Mouse (Mus musculus) CH12.LX (cell line): ENCODE data around the gene Snrpg. TPM values are rescaled to one million over a fixed set of nuclear protein-coding genes. Genes with fewer than 3 reads are reported as not detected.

Experiments used
- DNase-seq: peaks from one replicate; pipeline ENCODE4 v3.0.0-alpha.2; 2013; ENCODE audit errors: extremely low read depth
- H3K27ac ChIP-seq: 2 replicates; pipeline ENCODE4 v1.5.1; 2012; ENCODE audit warnings: low read depth, mild to moderate bottlenecking, control low read depth, moderate library complexity; ENCODE audit not compliant: insufficient read depth
- H3K27me3 ChIP-seq: replicated peaks from 2 replicates; pipeline ENCODE3; 2012; ENCODE audit warnings: inconsistent platforms
- H3K36me3 ChIP-seq, 2 experiments: replicated peaks in 1 of 2; 2 replicates each; pipeline versions ENCODE3 to v1.6.1; 2012; ENCODE audit warnings: inconsistent platforms in 1 of 2, low read length in 1 of 2, mild to moderate bottlenecking in 1 of 2, mixed read lengths in 1 of 2, moderate library complexity in 1 of 2; ENCODE audit not compliant: control insufficient read depth in 1 of 2, insufficient read depth in 1 of 2
- H3K4me1 ChIP-seq, 2 experiments: 2 replicates each; pipeline ENCODE4 v1.6.1; 2012; ENCODE audit warnings: inconsistent platforms in 1 of 2, moderate library complexity in 1 of 2; ENCODE audit not compliant: insufficient read depth in 2 of 2, control insufficient read depth in 1 of 2
- H3K4me2 ChIP-seq: 2 replicates; pipeline ENCODE4 v1.6.1; 2012; ENCODE audit warnings: low read depth, mild to moderate bottlenecking, control low read depth; ENCODE audit not compliant: poor library complexity, insufficient read depth, severe bottlenecking
- H3K4me3 ChIP-seq, 3 experiments: fragments of 150-350 bp in 1 of 3; sonication (generic) in 1 of 3; replicated peaks in 1 of 3; 2 replicates each; pipeline versions ENCODE3 to v1.5.1; 2011 to 2012; ENCODE audit warnings: low read depth in 2 of 3, low read length in 2 of 3, mild to moderate bottlenecking in 2 of 3, moderate library complexity in 2 of 3, control low read depth in 1 of 3, improper control_type of control experiment in 1 of 3, inconsistent platforms in 1 of 3, mixed read lengths in 1 of 3; ENCODE audit not compliant: poor library complexity in 1 of 3
- H3K79me2 ChIP-seq: replicated peaks from 2 replicates; pipeline ENCODE4 v1.6.1; 2012; ENCODE audit warnings: mild to moderate bottlenecking, moderate library complexity; ENCODE audit not compliant: control insufficient read depth, poor library complexity, insufficient read depth, severe bottlenecking; ENCODE audit errors: extremely low read depth
- H3K9ac ChIP-seq: 2 replicates; pipeline ENCODE4 v1.6.1; 2012; ENCODE audit warnings: low read depth, mild to moderate bottlenecking, control low read depth, moderate library complexity; ENCODE audit not compliant: insufficient read depth
- H3K9me3 ChIP-seq: replicated peaks from 2 replicates; pipeline ENCODE3; 2012; ENCODE audit warnings: low read length, inconsistent platforms, mixed read lengths
- BHLHE40 ChIP-seq: IDR thresholded peaks from 2 replicates; pipeline ENCODE4 v1.6.1; 2011; ENCODE audit warnings: mild to moderate bottlenecking, low read depth, low read length, improper control_type of control experiment
- CHD1 ChIP-seq: IDR thresholded peaks from 2 replicates; pipeline ENCODE4 v1.6.1; 2012; ENCODE audit warnings: low read depth, low read length, improper control_type of control experiment, inconsistent platforms
- CHD2 ChIP-seq: IDR thresholded peaks from 2 replicates; pipeline ENCODE4 v1.6.1; 2011; ENCODE audit warnings: low read length, improper control_type of control experiment
- E2F4 ChIP-seq: IDR thresholded peaks from 2 replicates; pipeline ENCODE4 v1.6.1; 2011; ENCODE audit warnings: low read depth, low read length, improper control_type of control experiment; ENCODE audit not compliant: insufficient replicate concordance
- ELF1 ChIP-seq: IDR thresholded peaks from 2 replicates; pipeline ENCODE4 v1.6.1; 2014; ENCODE audit warnings: low read depth, mild to moderate bottlenecking, inconsistent platforms, low read length, improper control_type of control experiment
- EP300 ChIP-seq: IDR thresholded peaks from 2 replicates; pipeline ENCODE4 v1.6.1; 2011; ENCODE audit warnings: low read length, improper control_type of control experiment
- ETS1 ChIP-seq: conservative IDR thresholded peaks from 2 replicates; pipeline ENCODE4 v1.6.1; 2012; ENCODE audit warnings: low read depth, mild to moderate bottlenecking, inconsistent platforms, low read length, improper control_type of control experiment, moderate library complexity
- HCFC1 ChIP-seq: IDR thresholded peaks from 2 replicates; pipeline ENCODE4 v1.6.1; 2012; ENCODE audit warnings: low read depth, mild to moderate bottlenecking, inconsistent platforms, low read length, improper control_type of control experiment
- IRF4 ChIP-seq: IDR thresholded peaks from 2 replicates; pipeline ENCODE4 v1.6.1; 2014; ENCODE audit warnings: low read depth, mild to moderate bottlenecking, inconsistent platforms, low read length, improper control_type of control experiment
- JUN ChIP-seq: IDR thresholded peaks from 2 replicates; pipeline ENCODE4 v1.6.1; 2011; ENCODE audit warnings: low read depth, mild to moderate bottlenecking, low read length, improper control_type of control experiment, moderate library complexity; ENCODE audit not compliant: insufficient read depth
- MAFK ChIP-seq: IDR thresholded peaks from 2 replicates; pipeline ENCODE4 v1.6.1; 2011; ENCODE audit warnings: low read length, improper control_type of control experiment; ENCODE audit not compliant: insufficient replicate concordance
- MAX ChIP-seq: IDR thresholded peaks from 2 replicates; pipeline ENCODE4 v1.6.1; 2011; ENCODE audit warnings: low read length, improper control_type of control experiment
- MAZ ChIP-seq: IDR thresholded peaks from 2 replicates; pipeline ENCODE4 v1.6.1; 2012; ENCODE audit warnings: low read depth, mild to moderate bottlenecking, inconsistent platforms, low read length, improper control_type of control experiment, moderate library complexity
- MEF2A ChIP-seq: IDR thresholded peaks from 2 replicates; pipeline ENCODE4 v1.6.1; 2014; ENCODE audit warnings: low read depth, mild to moderate bottlenecking, inconsistent platforms, low read length, improper control_type of control experiment, borderline replicate concordance
- MXI1 ChIP-seq: IDR thresholded peaks from 2 replicates; pipeline ENCODE4 v1.6.1; 2011; ENCODE audit warnings: mild to moderate bottlenecking, low read depth, low read length, improper control_type of control experiment
- MYC ChIP-seq: IDR thresholded peaks from 2 replicates; pipeline ENCODE4 v1.6.1; 2011; ENCODE audit warnings: low read depth, mild to moderate bottlenecking, improper control_type of control experiment, low read length
- PAX5 ChIP-seq: IDR thresholded peaks from 2 replicates; pipeline ENCODE4 v1.6.1; 2012; ENCODE audit warnings: low read length, inconsistent platforms, mixed read lengths
- POLR2A ChIP-seq: IDR thresholded peaks from 2 replicates; pipeline ENCODE4 v1.6.1; 2011; ENCODE audit warnings: low read depth, mild to moderate bottlenecking, improper control_type of control experiment, low read length
- RAD21 ChIP-seq: IDR thresholded peaks from 2 replicates; pipeline ENCODE4 v1.6.1; 2011; ENCODE audit warnings: low read depth, mild to moderate bottlenecking, low read length, improper control_type of control experiment, moderate library complexity
- RCOR1 ChIP-seq: conservative IDR thresholded peaks from 2 replicates; pipeline ENCODE4 v1.6.1; 2012; ENCODE audit warnings: low read depth, mild to moderate bottlenecking, inconsistent platforms, low read length, improper control_type of control experiment
- SIN3A ChIP-seq: IDR thresholded peaks from 2 replicates; pipeline ENCODE4 v1.6.1; 2012; ENCODE audit warnings: low read length, improper control_type of control experiment, inconsistent platforms
- TBP ChIP-seq: conservative IDR thresholded peaks from 2 replicates; pipeline ENCODE4 v1.6.1; 2011; ENCODE audit warnings: low read depth, low read length, improper control_type of control experiment
- TCF12 ChIP-seq: IDR thresholded peaks from 2 replicates; pipeline ENCODE4 v1.6.1; 2014; ENCODE audit warnings: low read depth, mild to moderate bottlenecking, inconsistent platforms, low read length, improper control_type of control experiment
- UBTF ChIP-seq: IDR thresholded peaks from 2 replicates; pipeline ENCODE4 v1.6.1; 2012; ENCODE audit warnings: low read depth, mild to moderate bottlenecking, inconsistent platforms, low read length, improper control_type of control experiment, moderate library complexity
- USF1 ChIP-seq: IDR thresholded peaks from 2 replicates; pipeline ENCODE4 v1.6.1; 2014; ENCODE audit warnings: low read depth, mild to moderate bottlenecking, inconsistent platforms, low read length, improper control_type of control experiment
- USF2 ChIP-seq: conservative IDR thresholded peaks from 2 replicates; pipeline ENCODE4 v1.6.1; 2011; ENCODE audit warnings: low read depth, low read length, improper control_type of control experiment
- ZC3H11A ChIP-seq: IDR thresholded peaks from 2 replicates; pipeline ENCODE4 v1.6.1; 2012; ENCODE audit warnings: low read depth, mild to moderate bottlenecking, inconsistent platforms, low read length, improper control_type of control experiment
- ZKSCAN1 ChIP-seq: IDR thresholded peaks from 2 replicates; pipeline ENCODE4 v1.6.1; 2012; ENCODE audit warnings: low read depth, inconsistent platforms, low read length, improper control_type of control experiment, borderline replicate concordance
- ZMIZ1 ChIP-seq: IDR thresholded peaks from 2 replicates; pipeline ENCODE4 v1.6.1; 2012; ENCODE audit warnings: low read depth, mild to moderate bottlenecking, inconsistent platforms, low read length, improper control_type of control experiment
- ZNF384 ChIP-seq: IDR thresholded peaks from 2 replicates; pipeline ENCODE4 v1.6.1; 2012; ENCODE audit warnings: low read depth, low read length, improper control_type of control experiment, inconsistent platforms
- dilution Hi-C: fragments of 300-500 bp; cut with MboI; formaldehyde crosslinking; loops from 2 replicates; pipeline ENCODE4 v1.14.3; 2020; ENCODE audit warnings: low sequenced_read_pairs; ENCODE audit not compliant: extremely low pct_unique_long_range_greater_than_20kb, extremely low pct_ligation_motif_present
- in situ Hi-C: fragments of 300-500 bp; cut with MboI; formaldehyde crosslinking; loops from 3 replicates; pipeline ENCODE4 v1.14.3; 2019; ENCODE audit warnings: low sequenced_read_pairs, low pct_ligation_motif_present, low pct_unique_long_range_greater_than_20kb, mixed read lengths
- polyA plus RNA-seq: library from polyadenylated mRNA; unstranded; fragments of >175 nt; gene quantifications from 2 replicates; pipeline ENCODE4 v1.2.1, GENCODE M21; 2012; ENCODE audit warnings: low read depth; ENCODE audit not compliant: insufficient read length
- total RNA-seq, 2 experiments: library from RNA; depleted of rRNA; stranded (reverse); fragments of 300-350 nt in 1 of 2; fragments of >200 nt in 1 of 2; gene quantifications; 2 replicates each; pipeline ENCODE4 v1.2.3; 2012 to 2014

The Snrpg gene
- total and polyA plus RNA-seq, 3 experiments, result 146 to 462 (median 446) TPM

GRCm38 (mm10) chr6:86395969-86396368 is 24.9 kb downstream of the Snrpg start:
- TF ChIP-seq PAX5 (no peak), ELF1 (no peak), UBTF (no peak), IRF4 (no peak), CHD1 (no peak), MXI1 (no peak), E2F4 (no peak), JUN (no peak), POLR2A (no peak), ZNF384 (no peak), RCOR1 (no peak), SIN3A (no peak), TBP (no peak), ETS1 (no peak), ZMIZ1 (no peak), MAFK (no peak), HCFC1 (no peak)
- TF ChIP-seq, all 38 proteins: peak for 0
- dilution Hi-C loops, result no loop called here
- H3K27ac ChIP-seq, result no peak overlapping the region

GRCm38 (mm10) chr6:86396581-86397256 is 25.6 kb downstream of the Snrpg start, which contains the start of gene Pcyox1:
Gene Pcyox1 (minus strand): TSS chr6:86397154.
- peak within 1 kb of the TSS; percentile 64 for H3K9ac ChIP-seq
- in situ Hi-C loops, result no loop called here
- DNase-seq, result peak; percentile 77
- peaks cover 3 to 21% of the 10 kb centered on the region in 2 experiments; a peak in 3 of 4 replicates for H3K4me1 ChIP-seq
- peaks cover 14 to 21% of the 10 kb centered on the region in 2 experiments for H3K36me3 ChIP-seq
- H3K4me2 ChIP-seq, result peak within 1 kb of the TSS; percentile 94
- H3K79me2 ChIP-seq, result no peaks in the 10 kb centered on the region; the same call in 1 of the 2 replicates
- H3K27me3 ChIP-seq, result peaks cover 8% of the 10 kb centered on the region
- dilution Hi-C loops, result no loop called here
- peak within 1 kb of the TSS; percentile 27; the same call in 1 of the 2 replicates for H3K27ac ChIP-seq
- H3K9me3 ChIP-seq, result no peaks in the 10 kb centered on the region
- peak within 1 kb of the TSS; percentile 82 to 87 (median 84) for H3K4me3 ChIP-seq
- TF ChIP-seq TCF12, result peak; percentile 66
- no peak for TF ChIP-seq MAZ
- peak; percentile 52; the same call in 1 of the 2 replicates for TF ChIP-seq UBTF
- no peak for TF ChIP-seq ZNF384
- TF ChIP-seq PAX5, result no peak
- TF ChIP-seq MXI1, result peak; percentile 28; the same call in 1 of the 2 replicates
- TF ChIP-seq USF1, result no peak
- TF ChIP-seq CHD2, result 0 out of 2 replicates have a peak, but pooled peaks have one; percentile 33
- TF ChIP-seq CHD1, result no peak
- TF ChIP-seq MEF2A, result no peak
- TF ChIP-seq MYC, result no peak
- TF ChIP-seq MAFK, result no peak
- TF ChIP-seq TBP, result peak; percentile 36; the same call in 1 of the 2 replicates
- no peak for TF ChIP-seq ZC3H11A
- TF ChIP-seq SIN3A, result peak; percentile 74
- no peak for TF ChIP-seq RCOR1
- TF ChIP-seq USF2, result no peak
- no peak for TF ChIP-seq IRF4
- no peak for TF ChIP-seq EP300
- TF ChIP-seq E2F4, result no peak
- no peak for TF ChIP-seq ZKSCAN1
- no peak for TF ChIP-seq BHLHE40
- TF ChIP-seq HCFC1, result peak; percentile 30; the same call in 1 of the 2 replicates
- no peak for TF ChIP-seq RAD21
- TF ChIP-seq MAX, result 0 out of 2 replicates have a peak, but pooled peaks have one; percentile 32

More at GRCm38 (mm10) chr6:86395969-86396368, 24.9 kb downstream of the Snrpg start:
- H3K36me3 ChIP-seq, result peaks cover 16 to 29% of the 10 kb centered on the region in 2 experiments
- H3K9ac ChIP-seq, result peak overlapping the region; percentile 62
- H3K4me2 ChIP-seq, result peak overlapping the region; percentile 92
- H3K9me3 ChIP-seq, result no peaks in the 10 kb centered on the region
- peaks cover 8% of the 10 kb centered on the region for H3K27me3 ChIP-seq
- in situ Hi-C loops, result no loop called here
- no peaks in the 10 kb centered on the region; the same call in 1 of the 2 replicates for H3K79me2 ChIP-seq
- DNase-seq, result no peak
- H3K4me1 ChIP-seq, result peaks cover 3 to 21% of the 10 kb centered on the region in 2 experiments; a peak in 3 of 4 replicates
- peak overlapping the region; percentile 82 to 87 (median 84) for H3K4me3 ChIP-seq
